ENCODE assay signal across 21 mouse cellular contexts in genomic region chr5:148723677-148724227, GRCm38 (mm10).
A peak's percentile ranks its signal among the peaks of the same experiment; 100 is the strongest.
DNase-seq lines count a peak whose midpoint lies in the region; ATAC-seq and TF ChIP-seq lines count a peak whose summit lies in the region.
"Had no signal": no experiment of that assay in that cellular context is flagged by ENCODE, and none has a peak within 500 bp of the region (broad histone marks: within the 10 kb centered on the region; RNA-seq: fewer than 3 reads in every experiment).

No protein-coding gene starts in this region.

- H3K9ac ChIP-seq in liver, postnatal 0 days (replicated peaks): no peak overlapping the region
- no peak overlapping the region for H3K9ac ChIP-seq in liver, embryonic 11.5 days (ENCODE audit: low read depth, low read length)
- no peak overlapping the region for H3K9ac ChIP-seq in liver, embryonic 15.5 days
- H3K9ac ChIP-seq in forebrain, embryonic 12.5 days: no peak overlapping the region
- no peak overlapping the region for H3K9ac ChIP-seq in intestine, postnatal 0 days (ENCODE audit: low read depth, low read length)
- H3K9ac ChIP-seq: embryonic facial prominence, embryonic 13.5 days; forebrain, embryonic 13.5 days; heart, embryonic 12.5 days; hindbrain, embryonic 14.5 days had no signal

- TF ChIP-seq CTCF in liver, postnatal 0 days (IDR thresholded peaks at IDR 0.05; ENCODE audit: low read depth): no peak
- no peak for TF ChIP-seq CTCF in intestine, postnatal 0 days (IDR thresholded peaks at IDR 0.05; ENCODE audit: low read depth)

- WGBS in liver, postnatal 0 days (ENCODE audit: insufficient replicate concordance): 79% methylated on average over 11 of the region's 11 CpGs
- 77% methylated on average over 11 of the region's 11 CpGs for WGBS in liver, embryonic 11.5 days
- 65% methylated on average over 11 of the region's 11 CpGs for WGBS in liver, embryonic 15.5 days (ENCODE audit: insufficient replicate concordance)
- 93% methylated on average over 11 of the region's 11 CpGs for WGBS in forebrain, embryonic 12.5 days
- WGBS in intestine, postnatal 0 days: 85% methylated on average over 11 of the region's 11 CpGs
- 94% methylated on average over 11 of the region's 11 CpGs for whole genome bisulfite sequencing in midbrain, embryonic 10.5 days

- peaks cover 1% of the 10 kb centered on the region; the same call in 1 of the 2 replicates for H3K9me3 ChIP-seq in liver, postnatal 0 days (ENCODE audit: low read length)
- H3K9me3 ChIP-seq in liver, embryonic 11.5 days (ENCODE audit: control insufficient read depth, low read length): peaks cover 1% of the 10 kb centered on the region; the same call in 1 of the 2 replicates
- H3K9me3 ChIP-seq in liver, embryonic 15.5 days (replicated peaks): no peaks in the 10 kb centered on the region
- H3K9me3 ChIP-seq in forebrain, embryonic 12.5 days: peaks cover 4% of the 10 kb centered on the region; the same call in 1 of the 2 replicates
- H3K9me3 ChIP-seq in intestine, postnatal 0 days (ENCODE audit: control insufficient read depth): no peaks in the 10 kb centered on the region
- H3K9me3 ChIP-seq in midbrain, embryonic 10.5 days (replicated peaks): peaks cover 3% of the 10 kb centered on the region

- peak; percentile 34 for DNase-seq in liver
- no peak for DNase-seq in liver, postnatal 0 days
- DNase-seq in liver, embryonic 11.5 days (ENCODE audit: low spot score): no peak
- no peak for DNase-seq in midbrain, embryonic 10.5 days (ENCODE audit: low spot score)
- no peak for DNase-seq in urinary bladder, postnatal 10 days (ENCODE audit: low spot score)
- DNase-seq: B cell, adult 2 months; cerebellum, adult 18-20 months; cerebellum, adult 9-11 months; cerebellum, postnatal 36 days; gastrocnemius, adult 2 months; gastrocnemius, postnatal 25 days had no signal

- H3K4me1 ChIP-seq in liver, postnatal 0 days (ENCODE audit: insufficient read depth): no peaks in the 10 kb centered on the region
- H3K4me1 ChIP-seq in liver, embryonic 11.5 days (replicated peaks; ENCODE audit: control insufficient read depth, insufficient read depth, low read length): peaks cover 3% of the 10 kb centered on the region; the same call in 1 of the 2 replicates
- H3K4me1 ChIP-seq in liver, embryonic 15.5 days (replicated peaks): peaks cover 12% of the 10 kb centered on the region
- no peaks in the 10 kb centered on the region for H3K4me1 ChIP-seq in forebrain, embryonic 12.5 days
- H3K4me1 ChIP-seq in intestine, postnatal 0 days (replicated peaks; ENCODE audit: control insufficient read depth, insufficient read depth, low read length): no peaks in the 10 kb centered on the region
- no peaks in the 10 kb centered on the region for H3K4me1 ChIP-seq in midbrain, embryonic 10.5 days
- H3K4me1 ChIP-seq: embryonic facial prominence, embryonic 13.5 days; forebrain, embryonic 13.5 days; heart, embryonic 12.5 days; hindbrain, embryonic 10.5 days had no signal

- H3K4me2 ChIP-seq in liver, postnatal 0 days (ENCODE audit: low read depth, low read length): no peak overlapping the region
- no peak overlapping the region for H3K4me2 ChIP-seq in liver, embryonic 11.5 days
- no peak overlapping the region for H3K4me2 ChIP-seq in liver, embryonic 15.5 days
- H3K4me2 ChIP-seq in forebrain, embryonic 12.5 days: no peak overlapping the region
- no peak overlapping the region for H3K4me2 ChIP-seq in intestine, postnatal 0 days (replicated peaks; ENCODE audit: low read depth)
- H3K4me2 ChIP-seq: embryonic facial prominence, embryonic 13.5 days; forebrain, embryonic 13.5 days; heart, embryonic 12.5 days; hindbrain, embryonic 14.5 days had no signal

- H3K27me3 ChIP-seq in liver, postnatal 0 days (ENCODE audit: insufficient read depth, low read length): no peaks in the 10 kb centered on the region
- no peaks in the 10 kb centered on the region for H3K27me3 ChIP-seq in liver, embryonic 11.5 days (replicated peaks; ENCODE audit: control insufficient read depth, insufficient read depth, low read length)
- no peaks in the 10 kb centered on the region for H3K27me3 ChIP-seq in liver, embryonic 15.5 days
- H3K27me3 ChIP-seq in forebrain, embryonic 12.5 days: no peaks in the 10 kb centered on the region
- H3K27me3 ChIP-seq in intestine, postnatal 0 days (replicated peaks; ENCODE audit: control insufficient read depth, insufficient read depth, low read length): no peaks in the 10 kb centered on the region
- H3K27me3 ChIP-seq in midbrain, embryonic 10.5 days (ENCODE audit: low read depth, poor library complexity, severe bottlenecking): no peaks in the 10 kb centered on the region
- H3K27me3 ChIP-seq: embryonic facial prominence, embryonic 13.5 days; forebrain, embryonic 13.5 days; heart, embryonic 12.5 days had no signal

- ATAC-seq in liver, postnatal 0 days: no peak
- ATAC-seq in liver, embryonic 11.5 days (replicated peaks; ENCODE audit: low FRiP score): peak; percentile 79
- ATAC-seq in liver, embryonic 15.5 days (ENCODE audit: insufficient read depth): 0 out of 2 replicates have a peak, but pooled peaks have one; percentile 37
- no peak for ATAC-seq in forebrain, embryonic 12.5 days (ENCODE audit: low FRiP score)
- no peak for ATAC-seq in intestine, postnatal 0 days
- ATAC-seq: activated CD4-positive, CD25-positive, alpha-beta regulatory T cell, adult 4 months; CD4-positive, CD25-positive, alpha-beta regulatory T cell, adult 4 months; forebrain, embryonic 13.5 days had no signal

- TF ChIP-seq EP300 in liver, postnatal 0 days (IDR thresholded peaks at IDR 0.05; ENCODE audit: low read depth): no peak

- no peaks in the 10 kb centered on the region for H3K36me3 ChIP-seq in liver, postnatal 0 days (replicated peaks; ENCODE audit: insufficient read depth, low read length)
- H3K36me3 ChIP-seq in liver, embryonic 11.5 days (ENCODE audit: control insufficient read depth, insufficient read depth, low read length): no peaks in the 10 kb centered on the region
- H3K36me3 ChIP-seq in liver, embryonic 15.5 days (replicated peaks): no peaks in the 10 kb centered on the region
- H3K36me3 ChIP-seq in forebrain, embryonic 12.5 days (replicated peaks): no peaks in the 10 kb centered on the region
- H3K36me3 ChIP-seq in intestine, postnatal 0 days (ENCODE audit: control insufficient read depth, insufficient read depth): no peaks in the 10 kb centered on the region
- no peaks in the 10 kb centered on the region for H3K36me3 ChIP-seq in midbrain, embryonic 10.5 days
- H3K36me3 ChIP-seq: embryonic facial prominence, embryonic 13.5 days; heart, embryonic 12.5 days; hindbrain, embryonic 10.5 days had no signal

- H3K27ac ChIP-seq in liver, postnatal 0 days (ENCODE audit: low read depth): no peak overlapping the region
- no peak overlapping the region for H3K27ac ChIP-seq in liver, embryonic 11.5 days (ENCODE audit: low read depth, low read length)
- no peak overlapping the region for H3K27ac ChIP-seq in liver, embryonic 15.5 days (replicated peaks)
- H3K27ac ChIP-seq in forebrain, embryonic 12.5 days: no peak overlapping the region
- H3K27ac ChIP-seq in intestine, postnatal 0 days (ENCODE audit: low read depth, low read length): no peak overlapping the region
- no peak overlapping the region for H3K27ac ChIP-seq in midbrain, embryonic 10.5 days (replicated peaks)
- H3K27ac ChIP-seq: embryonic facial prominence, embryonic 13.5 days; forebrain, embryonic 13.5 days; gastrocnemius, adult 2 months; hindbrain, embryonic 10.5 days; hindbrain, embryonic 14.5 days had no signal

- H3K4me3 ChIP-seq in liver, postnatal 0 days (ENCODE audit: low read depth, low read length): no peak overlapping the region
- no peak overlapping the region for H3K4me3 ChIP-seq in liver, embryonic 11.5 days (ENCODE audit: low read depth, low read length)
- no peak overlapping the region for H3K4me3 ChIP-seq in liver, embryonic 15.5 days (replicated peaks)
- no peak overlapping the region for H3K4me3 ChIP-seq in forebrain, embryonic 12.5 days (replicated peaks)
- H3K4me3 ChIP-seq in intestine, postnatal 0 days (ENCODE audit: low read depth, low read length): no peak overlapping the region
- no peak overlapping the region for H3K4me3 ChIP-seq in midbrain, embryonic 10.5 days
- H3K4me3 ChIP-seq: embryonic facial prominence, embryonic 13.5 days; forebrain, embryonic 13.5 days; gastrocnemius, adult 2 months; heart, embryonic 12.5 days; hindbrain, embryonic 10.5 days had no signal

Comparison
In these comparisons a context has a peak if more than half of its experiments do, and no peak if none do; other contexts are left out.
1. ATAC-seq: peak in liver, embryonic 11.5 days (single experiment) and liver, embryonic 15.5 days (single experiment); none in liver, postnatal 0 days (single experiment), forebrain, embryonic 12.5 days (single experiment) and intestine, postnatal 0 days (single experiment).